Mouse (Mus musculus): ENCODE data around the gene Suv39h2.

DNA sequence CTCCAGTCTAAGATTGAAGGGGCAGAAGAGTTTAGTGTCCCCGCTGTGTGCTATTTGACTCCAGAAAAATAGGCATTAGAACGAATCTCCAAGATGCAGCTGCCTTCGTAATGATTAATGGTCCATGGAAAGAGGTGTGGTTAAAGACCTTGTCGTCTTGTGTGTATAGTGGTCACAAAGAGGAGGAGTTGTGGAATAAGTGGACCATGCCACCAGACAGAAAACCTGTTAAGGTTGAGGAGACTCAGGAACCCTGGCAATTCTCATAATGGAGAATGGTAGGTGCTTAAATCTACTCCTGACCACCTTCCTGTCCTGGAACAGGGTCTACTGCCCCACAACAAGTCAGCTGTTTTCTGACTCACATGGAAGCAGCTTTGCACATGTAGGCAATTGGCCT lies 28.8 kb downstream of the Suv39h2 start:
- TF ChIP-seq POLR2AphosphoS5 (IDR thresholded peaks at IDR 0.05; ENCODE audit: borderline replicate concordance, low read depth, low read length) (no peak), POLR2A (IDR thresholded peaks at IDR 0.05; ENCODE audit: control insufficient read depth in 1 of 2, insufficient read depth in 1 of 2, low read depth in 1 of 2, low read length in 2 of 2, poor library complexity in 1 of 2) (no peak), E2F4 (IDR thresholded peaks at IDR 0.05; ENCODE audit: borderline replicate concordance, low read depth, low read length) (no peak), EP300 (IDR thresholded peaks at IDR 0.05; ENCODE audit: low read depth in 1 of 2, low read length in 2 of 2) (no peak), UBTF (IDR thresholded peaks at IDR 0.05; ENCODE audit: borderline replicate concordance, insufficient read depth, low read depth, low read length) (no peak), ZMIZ1 (IDR thresholded peaks at IDR 0.05; ENCODE audit: low read depth, low read length) (no peak), POLR2AphosphoS2 (IDR thresholded peaks at IDR 0.05; ENCODE audit: low read length) (no peak), CTCF (IDR thresholded peaks at IDR 0.05 in 2 of 3, conservative IDR thresholded peaks at IDR 0.05 in 1 of 3; ENCODE audit: control insufficient read depth in 1 of 3, insufficient read depth in 1 of 3, low read depth in 2 of 3, low read length in 3 of 3, poor library complexity in 1 of 3, severe bottlenecking in 1 of 3) (no peak), MEF2A (IDR thresholded peaks at IDR 0.05; ENCODE audit: extremely low read depth, insufficient replicate concordance, low read depth, low read length, poor library complexity, severe bottlenecking) (no peak), NRF1 (IDR thresholded peaks at IDR 0.05; ENCODE audit: insufficient read depth, low read depth, low read length, poor library complexity, severe bottlenecking) (no peak)
